Mouse (Mus musculus) lung, embryonic 16.5 days (tissue): ENCODE data around the gene Il33. TPM values are rescaled to one million over a fixed set of nuclear protein-coding genes. Genes with fewer than 3 reads are reported as not detected.
"Not testable (repeated sequence)": the region's sequence is repeated elsewhere in the genome, so short reads cannot be mapped to it uniquely, and the experiment has no call there.

Experiments used
- ATAC-seq: fragments of 200-750 bp; cut with Nextera tagmentation; 2 replicates; pipeline ENCODE4 v1.8.0; 2017; ENCODE audit warnings: low read depth, mild to moderate bottlenecking, moderate library complexity
- H3K27ac ChIP-seq: fragments of 300-500 bp; sonication (generic); 2 replicates; pipeline ENCODE4 v1.5.1; 2014; ENCODE audit warnings: mild to moderate bottlenecking, control low read depth, low read length
- H3K27me3 ChIP-seq: fragments of 300-500 bp; sonication (generic); 2 replicates; pipeline ENCODE4 v1.6.1; 2014; ENCODE audit warnings: low read depth, low read length, mixed read lengths; ENCODE audit not compliant: control insufficient read depth, insufficient read depth
- H3K36me3 ChIP-seq: fragments of 300-500 bp; sonication (generic); 2 replicates; pipeline ENCODE4 v1.6.1; 2014; ENCODE audit warnings: low read length; ENCODE audit not compliant: control insufficient read depth, insufficient read depth
- H3K4me1 ChIP-seq: fragments of 300-500 bp; sonication (generic); replicated peaks from 2 replicates; pipeline ENCODE4 v1.6.1; 2014; ENCODE audit warnings: low read length, mixed read lengths; ENCODE audit not compliant: control insufficient read depth, insufficient read depth
- H3K4me2 ChIP-seq: fragments of 300-500 bp; sonication (generic); 2 replicates; pipeline ENCODE4 v1.6.1; 2014; ENCODE audit warnings: low read depth, low read length, control low read depth
- H3K4me3 ChIP-seq: fragments of 300-500 bp; sonication (generic); 2 replicates; pipeline ENCODE4 v1.5.1; 2014; ENCODE audit warnings: mild to moderate bottlenecking, low read length, control low read depth
- H3K9ac ChIP-seq: fragments of 300-500 bp; sonication (generic); 2 replicates; pipeline ENCODE4 v1.6.1; 2014; ENCODE audit warnings: low read length, control low read depth
- H3K9me3 ChIP-seq: fragments of 300-500 bp; sonication (generic); 2 replicates; pipeline ENCODE4 v1.6.1; 2016; ENCODE audit warnings: low read length; ENCODE audit not compliant: control insufficient read depth
- WGBS: fragments of 180-500 bp; shearing (Covaris S2); extraction: QIAGEN DNeasy Blood & Tissue Kit; methylation state at CpG from one replicate; pipeline ENCODE4 v1.1.7; 2014; 5-methylcytosine and 5-hydroxymethylcytosine counted together
- polyA plus RNA-seq: library from polyadenylated mRNA; unstranded; fragments of >200 nt; fragmentation: Nextera tagmentation; extraction: Ambion mirVana; gene quantifications from 2 replicates; pipeline ENCODE4 v1.2.1, GENCODE M21; 2015

The Il33 gene
- polyA plus RNA-seq, 1 experiment from 2014 or later, result 9.1 TPM

DNA sequence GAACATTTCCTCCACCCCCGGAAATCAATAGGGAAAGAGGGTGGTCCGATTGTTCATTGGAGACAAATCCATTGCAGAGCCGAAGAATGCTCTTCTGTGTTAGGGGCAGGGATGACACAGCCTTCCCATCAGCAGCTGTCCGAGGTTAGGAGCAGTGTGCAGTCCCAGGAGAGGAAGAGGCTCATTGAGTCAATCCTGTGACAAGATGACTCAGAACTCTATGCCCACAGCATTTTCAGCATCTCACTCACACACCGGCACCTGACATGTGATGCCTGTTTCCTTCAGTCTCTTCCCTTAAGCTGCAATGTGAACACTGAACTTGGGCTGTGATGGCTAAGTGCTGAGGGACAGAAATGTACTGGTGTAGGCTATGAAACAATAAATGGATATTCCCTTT, 7.5 kb upstream of the Il33 start:
- Histone ChIP-seq H3K27me3 (no peaks in the 10 kb centered on the region), H3K4me2 (no peak overlapping the region), H3K27ac (no peak overlapping the region), H3K36me3 (no peaks in the 10 kb centered on the region), H3K4me3 (no peak overlapping the region), H3K9ac (no peak overlapping the region), H3K4me1 (no peaks in the 10 kb centered on the region), H3K9me3 (no peaks in the 10 kb centered on the region)
- no peak for ATAC-seq
- WGBS, result 88% methylated on average over 5 of the region's 5 CpGs

DNA sequence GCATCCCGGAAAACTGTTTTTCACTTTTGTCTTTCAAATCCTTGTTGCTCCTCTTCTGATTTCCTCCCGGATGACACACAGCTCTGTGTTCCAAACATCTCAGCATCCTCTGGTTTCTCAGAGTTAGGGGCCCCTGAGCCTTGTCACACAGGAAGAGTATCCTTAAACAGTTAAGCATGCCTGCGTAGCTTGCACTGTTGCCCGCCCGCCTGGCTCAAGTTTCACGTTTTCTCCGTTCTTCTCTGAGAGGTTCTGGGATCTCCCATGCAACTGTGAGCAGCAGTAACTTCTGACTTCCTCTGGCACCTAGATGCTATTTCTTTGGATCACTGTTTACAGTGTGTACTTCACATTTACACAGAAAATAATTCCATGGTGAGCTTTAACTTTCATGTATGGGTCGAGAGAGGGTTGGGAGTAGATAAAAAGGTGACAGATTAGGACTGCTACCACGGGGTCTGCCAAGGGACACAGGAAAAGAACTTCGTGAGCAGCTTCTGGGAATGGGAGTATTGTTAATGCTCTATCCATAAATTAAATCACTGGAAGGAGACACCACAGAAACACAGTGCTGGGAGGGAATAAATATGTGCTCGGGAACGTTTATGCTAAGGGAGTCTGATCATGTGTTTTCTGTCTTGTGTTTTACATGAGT, 1.3 kb downstream of the Il33 start:
- 22% methylated on average over 12 of the region's 12 CpGs for WGBS
- no peak overlapping the region for H3K9ac ChIP-seq
- no peak overlapping the region for H3K27ac ChIP-seq
- peak; percentile 29 for ATAC-seq
- H3K9me3 ChIP-seq, result no peaks in the 10 kb centered on the region
- H3K4me2 ChIP-seq, result peak overlapping the region; percentile 6; the same call in 1 of the 2 replicates
- H3K4me3 ChIP-seq, result no peak overlapping the region
- H3K27me3 ChIP-seq, result no peaks in the 10 kb centered on the region
- H3K36me3 ChIP-seq, result no peaks in the 10 kb centered on the region
- peaks cover 22% of the 10 kb centered on the region for H3K4me1 ChIP-seq

DNA sequence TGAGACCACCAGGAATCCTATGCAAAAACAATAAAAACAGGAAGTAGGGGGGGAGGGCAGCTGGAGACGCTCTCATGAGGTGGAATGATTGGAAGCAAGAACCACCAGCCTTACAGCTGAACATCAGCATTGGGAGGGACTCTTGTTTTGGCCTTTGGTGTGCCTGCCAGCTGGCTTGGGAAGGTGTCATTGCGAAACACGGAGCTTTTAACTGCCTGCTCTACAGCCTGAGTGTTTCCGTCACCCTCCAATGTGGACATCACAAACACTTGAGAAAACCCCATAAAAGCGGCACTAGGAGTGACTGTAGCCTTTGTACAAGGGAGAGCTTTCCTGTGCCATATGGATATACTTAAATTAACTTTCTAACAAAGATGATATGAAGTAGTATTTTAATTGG, 5.4 kb downstream of the Il33 start:
- no peaks in the 10 kb centered on the region for H3K36me3 ChIP-seq
- H3K27me3 ChIP-seq, result no peaks in the 10 kb centered on the region
- H3K27ac ChIP-seq, result no peak overlapping the region
- no peaks in the 10 kb centered on the region for H3K9me3 ChIP-seq
- ATAC-seq, result peak; percentile 80
- H3K4me2 ChIP-seq, result no peak overlapping the region
- no peak overlapping the region for H3K4me3 ChIP-seq
- WGBS, result 19% methylated on average over 5 of the region's 5 CpGs
- H3K9ac ChIP-seq, result no peak overlapping the region
- peaks cover 15% of the 10 kb centered on the region for H3K4me1 ChIP-seq

DNA sequence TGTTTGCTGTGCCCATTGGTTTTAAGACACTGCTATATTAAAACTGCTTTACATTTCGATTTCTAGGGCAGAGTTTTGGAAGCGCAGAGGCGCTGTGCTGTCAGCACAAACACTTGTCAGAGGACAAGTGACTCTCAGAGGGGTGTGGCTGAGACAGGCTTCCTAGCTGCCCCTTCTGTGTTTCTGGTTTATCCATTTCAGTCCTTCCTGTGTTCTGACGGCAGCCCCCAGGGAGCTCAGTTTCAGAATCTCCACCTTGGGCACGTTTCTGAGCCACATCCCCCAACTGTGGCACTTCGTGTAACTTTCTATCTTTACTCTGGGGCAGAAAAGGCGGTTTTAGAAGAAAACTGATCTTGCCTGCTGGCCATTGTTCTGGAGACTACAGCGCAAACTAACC, 12.5 kb downstream of the Il33 start:
- no peak for ATAC-seq
- Histone ChIP-seq H3K27ac (no peak overlapping the region), H3K36me3 (no peaks in the 10 kb centered on the region), H3K27me3 (no peaks in the 10 kb centered on the region), H3K4me1 (peaks cover 5% of the 10 kb centered on the region; the same call in 1 of the 2 replicates), H3K4me3 (no peak overlapping the region), H3K9ac (no peak overlapping the region), H3K4me2 (no peak overlapping the region), H3K9me3 (no peaks in the 10 kb centered on the region)
- 30% methylated on average over 8 of the region's 8 CpGs for WGBS

DNA sequence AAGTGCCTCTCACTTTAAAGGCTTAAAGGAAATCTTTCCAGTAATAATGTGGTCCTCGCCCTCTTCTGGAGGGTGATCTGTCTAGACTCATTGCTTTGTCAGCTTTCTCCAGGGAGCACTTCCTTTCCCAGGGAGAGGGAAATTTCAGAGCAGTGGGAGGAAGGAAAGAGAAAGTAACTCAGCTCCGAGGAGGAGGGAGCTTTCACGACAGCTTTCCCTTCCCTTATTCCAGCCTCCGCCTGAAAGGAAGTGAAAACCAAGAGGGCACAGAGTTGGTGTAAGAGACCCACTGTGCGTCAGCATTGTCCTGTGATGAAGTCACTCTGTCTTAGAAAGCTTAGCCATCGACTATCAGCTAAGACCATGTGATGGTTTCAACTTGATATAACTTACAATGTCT, 15.3 kb downstream of the Il33 start:
- peak overlapping the region; percentile 19; the same call in 1 of the 2 replicates for H3K4me3 ChIP-seq
- no peak overlapping the region for H3K9ac ChIP-seq
- peaks cover 5% of the 10 kb centered on the region; the same call in 1 of the 2 replicates for H3K4me1 ChIP-seq
- 31% methylated on average over 6 of the region's 6 CpGs for WGBS
- peak overlapping the region; percentile 30; the same call in 1 of the 2 replicates for H3K4me2 ChIP-seq
- H3K27ac ChIP-seq, result no peak overlapping the region
- ATAC-seq, result peak; percentile 41; the same call in 1 of the 2 replicates
- H3K27me3 ChIP-seq, result no peaks in the 10 kb centered on the region
- H3K9me3 ChIP-seq, result no peaks in the 10 kb centered on the region
- no peaks in the 10 kb centered on the region for H3K36me3 ChIP-seq

DNA sequence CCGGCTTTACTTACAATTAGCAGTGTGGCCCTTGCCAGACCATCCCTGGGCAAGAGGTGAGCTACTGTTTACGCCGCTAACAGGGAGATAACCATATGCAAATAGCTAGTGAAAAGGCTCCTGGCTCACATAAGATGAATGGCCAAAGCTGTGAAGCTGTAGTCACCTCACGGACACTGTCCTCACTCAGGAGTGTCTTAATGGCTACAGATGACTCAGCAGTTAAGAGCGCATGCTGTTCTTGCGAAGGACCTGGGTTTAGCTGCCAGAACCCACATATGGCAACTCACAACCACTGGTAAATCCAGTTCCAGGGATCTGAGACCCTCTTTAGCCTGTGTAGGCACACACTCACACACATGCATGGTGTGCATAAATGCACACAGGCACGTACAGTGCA, 16.3 kb downstream of the Il33 start:
- WGBS, result 75% methylated on average over 7 of the region's 7 CpGs
- peaks cover 5% of the 10 kb centered on the region; the same call in 1 of the 2 replicates for H3K4me1 ChIP-seq
- no peaks in the 10 kb centered on the region for H3K9me3 ChIP-seq
- no peak overlapping the region for H3K27ac ChIP-seq
- no peak overlapping the region for H3K4me3 ChIP-seq
- H3K9ac ChIP-seq, result no peak overlapping the region
- H3K4me2 ChIP-seq, result no peak overlapping the region
- no peaks in the 10 kb centered on the region for H3K36me3 ChIP-seq
- no peak for ATAC-seq
- H3K27me3 ChIP-seq, result no peaks in the 10 kb centered on the region

DNA sequence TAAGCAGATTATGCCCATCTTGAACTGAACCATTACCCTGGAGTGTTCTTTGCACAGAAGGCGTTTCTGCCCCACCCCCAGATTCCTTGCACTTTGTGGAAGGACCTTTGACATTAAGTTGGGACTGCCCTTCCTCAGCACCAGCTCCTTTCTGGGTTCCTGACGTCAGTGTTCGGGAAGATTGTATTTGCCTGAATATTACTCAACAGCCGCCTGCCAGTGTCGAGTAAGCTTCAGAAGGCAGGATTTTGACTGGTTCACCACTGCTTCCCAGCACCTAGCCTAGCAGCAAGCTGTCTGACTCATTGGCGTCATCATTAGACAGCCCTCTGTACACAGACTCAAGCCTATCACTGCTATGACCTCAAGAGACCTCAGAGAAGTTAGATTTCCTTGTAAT, 17.4 kb downstream of the Il33 start:
- WGBS, result 50% methylated on average over 6 of the region's 6 CpGs
- H3K9ac ChIP-seq, result no peak overlapping the region
- H3K9me3 ChIP-seq, result no peaks in the 10 kb centered on the region
- peaks cover 3% of the 10 kb centered on the region; the same call in 1 of the 2 replicates for H3K4me1 ChIP-seq
- H3K4me3 ChIP-seq, result no peak overlapping the region
- H3K36me3 ChIP-seq, result no peaks in the 10 kb centered on the region
- H3K4me2 ChIP-seq, result no peak overlapping the region
- no peaks in the 10 kb centered on the region for H3K27me3 ChIP-seq
- H3K27ac ChIP-seq, result no peak overlapping the region
- ATAC-seq, result no peak

DNA sequence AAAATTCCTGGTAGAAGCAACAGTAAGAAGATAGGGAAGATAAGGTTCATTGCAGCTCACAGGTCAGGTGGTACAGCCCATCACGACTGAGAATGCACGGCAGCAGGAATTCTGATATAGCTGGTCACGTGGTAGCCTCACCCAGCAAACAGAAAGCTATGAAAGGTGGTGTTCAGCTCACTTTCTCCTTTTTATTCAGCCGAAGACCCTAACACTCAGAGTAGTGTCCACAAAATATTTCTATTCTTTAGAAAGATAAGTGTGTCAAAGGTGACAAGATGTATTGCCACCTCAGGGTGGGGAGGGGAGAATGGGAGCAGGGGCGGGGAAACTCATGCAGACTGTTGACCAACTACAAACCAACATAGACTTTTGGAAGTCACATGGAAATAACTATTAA, 19.5 kb downstream of the Il33 start:
- no peak overlapping the region for H3K9ac ChIP-seq
- H3K36me3 ChIP-seq, result no peaks in the 10 kb centered on the region
- 71% methylated on average over 5 of the region's 5 CpGs for WGBS
- no peak overlapping the region for H3K4me2 ChIP-seq
- ATAC-seq, result no peak
- H3K9me3 ChIP-seq, result no peaks in the 10 kb centered on the region
- H3K27me3 ChIP-seq, result no peaks in the 10 kb centered on the region
- H3K27ac ChIP-seq, result no peak overlapping the region
- H3K4me1 ChIP-seq, result peaks cover 8% of the 10 kb centered on the region; the same call in 1 of the 2 replicates
- H3K4me3 ChIP-seq, result no peak overlapping the region

DNA sequence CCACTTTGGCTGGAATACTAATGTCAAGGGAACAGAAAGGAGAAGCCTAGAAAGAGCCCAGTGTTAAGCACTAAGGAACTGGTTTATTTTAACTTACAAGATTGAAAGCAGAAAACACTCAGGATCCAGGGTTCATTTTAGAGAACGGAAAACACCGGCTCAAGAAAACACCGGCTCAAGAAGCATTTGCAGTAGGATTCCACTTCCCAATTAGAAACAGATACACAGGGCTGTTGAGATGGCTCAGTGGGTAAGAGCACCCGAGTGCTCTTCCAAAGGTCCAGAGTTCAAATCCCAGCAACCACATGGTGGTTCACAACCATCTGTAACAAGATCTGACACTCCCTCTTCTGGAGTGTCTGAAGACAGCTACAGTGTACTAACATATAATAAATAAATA, 20.0 kb downstream of the Il33 start:
- WGBS, result 83% methylated on average over 4 of the region's 4 CpGs
- H3K4me2 ChIP-seq, H3K4me1 ChIP-seq, H3K9ac ChIP-seq, H3K27me3 ChIP-seq, H3K9me3 ChIP-seq, H3K27ac ChIP-seq, ATAC-seq, H3K4me3 ChIP-seq, H3K36me3 ChIP-seq: not testable (repeated sequence)
